Mouse (Mus musculus): ENCODE data around the gene Dscam.

DNA sequence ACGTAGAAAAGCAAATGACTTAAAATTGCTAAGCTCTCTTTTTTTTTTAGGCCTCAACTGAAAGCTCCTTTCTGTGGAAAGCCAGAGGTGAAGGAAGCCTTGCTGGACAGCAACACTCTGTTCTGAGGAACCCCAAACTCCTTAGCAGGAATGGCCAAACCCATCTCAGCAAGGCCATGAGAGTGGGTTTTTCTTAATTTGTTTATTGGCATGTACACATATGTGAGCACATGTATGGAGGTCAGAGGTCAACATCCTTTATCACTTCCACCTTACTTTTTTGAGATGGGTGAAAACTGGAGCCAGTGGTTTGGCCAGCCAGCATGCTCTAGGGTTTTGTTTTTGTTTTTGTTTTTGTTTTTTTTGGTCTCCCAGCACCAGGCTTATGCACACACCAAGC is 263.5 kb downstream of the Dscam start:
- no peak for TF ChIP-seq CTCF (IDR thresholded peaks at IDR 0.05; ENCODE audit: low read depth)
- TF ChIP-seq EP300 (IDR thresholded peaks at IDR 0.05; ENCODE audit: low read depth): no peak

Measured in heart, postnatal 0 days (tissue).